Mouse (Mus musculus) spleen, adult 2 months (tissue): Measurements from ENCODE around the gene Mia3.
"Not testable (repeated sequence)": the region's sequence is repeated elsewhere in the genome, so short reads cannot be mapped to it uniquely, and the experiment has no call there.

Source experiments
- CTCF ChIP-seq: fragments of 200-500 bp; IDR thresholded peaks from 2 replicates; pipeline ENCODE4 v1.5.1; 2011; ENCODE audit warnings: mild to moderate bottlenecking, inconsistent platforms; ENCODE audit not compliant: insufficient read depth, insufficient read length, insufficient replicate concordance; ENCODE audit errors: extremely low read depth
- POLR2A ChIP-seq: fragments of 200-500 bp; IDR thresholded peaks from 2 replicates; pipeline ENCODE4 v1.6.1; 2011; ENCODE audit warnings: low read depth, low read length, inconsistent platforms

- TF ChIP-seq CTCF, POLR2A: not testable (repeated sequence)
Measured at GRCm38 (mm10) chr1:183342902-183343301, 26.5 kb downstream of the Mia3 start.
